Mouse (Mus musculus): ENCODE data around the gene Cdk2ap1.
"Not testable (repeated sequence)": the region's sequence is repeated elsewhere in the genome, so short reads cannot be mapped to it uniquely, and the experiment has no call there.

Gene Cdk2ap1

DNA sequence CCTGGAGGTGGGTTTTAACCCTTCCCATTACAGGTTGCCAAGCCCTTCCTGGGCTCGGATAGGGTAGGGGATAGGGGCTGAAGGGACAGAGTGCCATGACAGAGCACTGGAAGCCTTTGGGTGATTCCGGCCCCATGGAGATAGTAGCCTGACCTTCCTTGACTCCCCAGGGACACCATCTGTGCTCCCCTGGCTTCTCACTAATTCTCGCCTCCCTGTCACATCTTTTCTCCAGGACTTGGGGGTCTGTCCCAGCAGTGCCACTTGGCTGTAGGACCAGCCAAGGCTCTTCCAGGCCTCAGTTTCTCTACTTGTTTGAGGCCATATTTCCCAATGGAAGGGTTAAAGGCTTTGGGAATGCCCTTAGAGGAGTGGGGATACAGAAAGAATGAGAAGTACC is 11.3 kb downstream of the Cdk2ap1 start:
- CTCF ChIA-PET, result no interaction called here

- CTCF ChIA-PET, result interaction anchor here (0.7 kb wide), 1 partner anchor 140 kb away, joined by 4 read pairs; no protein-coding TSS in a partner anchor
These were observed 11.7 kb downstream of the Cdk2ap1 start for GRCm38 (mm10) chr5:124351111-124351560.

GRCm38 (mm10) chr5:124350350-124350749 is 12.5 kb downstream of the Cdk2ap1 start:
- CTCF ChIA-PET, result no interaction called here

- CTCF ChIA-PET, result no interaction called here
These were observed 13.7 kb downstream of the Cdk2ap1 start for GRCm38 (mm10) chr5:124349196-124349595.

DNA sequence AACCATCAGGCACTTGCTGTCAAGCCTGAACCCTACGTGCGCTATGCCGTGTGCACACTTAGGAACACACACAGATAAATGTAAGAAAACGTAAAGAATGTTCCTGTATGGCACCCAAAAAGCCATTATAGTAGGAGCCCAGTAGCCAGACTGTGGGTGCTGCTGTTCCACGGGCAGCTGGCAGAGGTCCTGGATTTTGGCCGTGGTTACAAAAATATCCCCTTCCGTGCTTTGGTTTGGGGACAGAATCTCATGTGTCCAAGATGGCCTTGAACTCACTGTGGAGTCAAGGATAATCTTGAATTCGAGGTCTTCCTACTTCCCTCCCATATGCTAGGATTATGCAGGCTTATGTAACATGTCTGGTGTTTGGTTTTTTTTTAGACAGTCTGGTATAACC is 20.0 kb downstream of the Cdk2ap1 start:
- CTCF ChIA-PET, result no interaction called here

- CTCF ChIA-PET, result not testable (repeated sequence)
These were observed 21.0 kb downstream of the Cdk2ap1 start for GRCm38 (mm10) chr5:124341753-124342339.

DNA sequence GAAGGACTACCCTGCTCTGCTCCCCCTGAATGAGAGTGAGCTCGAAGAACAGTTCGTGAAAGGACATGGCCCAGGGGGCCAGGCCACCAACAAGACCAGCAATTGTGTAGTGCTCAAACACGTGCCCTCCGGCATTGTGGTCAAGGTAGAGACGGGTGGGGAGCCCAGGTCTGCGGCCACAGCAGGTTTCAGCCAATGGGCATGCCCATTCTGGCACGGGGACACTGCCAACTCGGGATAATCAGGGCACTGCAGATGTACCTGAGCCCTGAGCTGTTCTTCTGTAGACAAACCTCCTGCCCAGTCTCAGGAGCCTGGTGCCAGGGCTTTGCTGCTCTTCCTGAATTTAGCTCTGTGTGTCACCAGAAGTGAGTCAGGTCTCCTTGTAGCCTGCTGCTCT is 24.1 kb downstream of the Cdk2ap1 start:
- CTCF ChIA-PET, result no interaction called here

DNA sequence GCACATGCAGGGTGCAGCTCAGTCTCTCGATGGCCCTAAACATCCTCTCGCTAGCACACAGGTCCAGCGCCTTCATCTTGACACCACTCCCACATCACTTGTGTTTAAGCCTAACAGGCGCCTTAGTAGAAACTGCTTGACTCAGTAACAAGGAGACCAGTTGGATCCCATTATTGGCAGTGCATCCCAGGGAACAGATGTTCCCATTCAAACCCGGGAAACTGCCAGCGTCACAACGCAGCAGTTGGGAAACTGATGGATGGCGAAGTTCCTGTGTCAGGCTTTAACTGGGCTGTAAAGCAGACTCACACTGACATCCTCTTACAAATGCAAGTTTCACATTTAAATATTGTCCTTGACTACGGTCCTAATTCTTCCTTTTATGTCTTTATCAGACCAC is 25.0 kb downstream of the Cdk2ap1 start:
- CTCF ChIA-PET, result no interaction called here

- CTCF ChIA-PET, result no interaction called here
These were observed 25.8 kb downstream of the Cdk2ap1 start for GRCm38 (mm10) chr5:124337103-124337502.

- CTCF ChIA-PET, result no interaction called here
These were observed 28.5 kb downstream of the Cdk2ap1 start for GRCm38 (mm10) chr5:124334392-124334791.

DNA sequence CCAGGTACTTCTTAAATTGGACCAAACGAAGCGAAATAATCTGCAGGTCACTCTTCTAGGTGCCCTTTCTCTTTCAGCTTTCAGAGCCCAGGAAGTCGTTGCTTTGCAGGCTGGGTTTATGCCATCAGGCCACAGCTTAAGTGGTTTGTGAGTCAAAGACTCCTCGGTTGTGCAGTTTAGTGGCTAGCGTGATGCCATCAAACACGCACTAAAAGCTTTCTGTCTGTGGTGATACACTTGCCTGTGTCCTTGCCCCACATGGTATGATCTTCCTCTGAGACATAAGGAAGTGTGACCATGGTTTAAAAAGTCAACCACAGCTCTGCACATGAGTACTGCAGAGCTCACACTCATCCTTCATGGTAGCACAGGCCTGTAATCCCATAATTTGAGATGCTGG is 32.8 kb downstream of the Cdk2ap1 start:
- CTCF ChIA-PET, result no interaction called here

DNA sequence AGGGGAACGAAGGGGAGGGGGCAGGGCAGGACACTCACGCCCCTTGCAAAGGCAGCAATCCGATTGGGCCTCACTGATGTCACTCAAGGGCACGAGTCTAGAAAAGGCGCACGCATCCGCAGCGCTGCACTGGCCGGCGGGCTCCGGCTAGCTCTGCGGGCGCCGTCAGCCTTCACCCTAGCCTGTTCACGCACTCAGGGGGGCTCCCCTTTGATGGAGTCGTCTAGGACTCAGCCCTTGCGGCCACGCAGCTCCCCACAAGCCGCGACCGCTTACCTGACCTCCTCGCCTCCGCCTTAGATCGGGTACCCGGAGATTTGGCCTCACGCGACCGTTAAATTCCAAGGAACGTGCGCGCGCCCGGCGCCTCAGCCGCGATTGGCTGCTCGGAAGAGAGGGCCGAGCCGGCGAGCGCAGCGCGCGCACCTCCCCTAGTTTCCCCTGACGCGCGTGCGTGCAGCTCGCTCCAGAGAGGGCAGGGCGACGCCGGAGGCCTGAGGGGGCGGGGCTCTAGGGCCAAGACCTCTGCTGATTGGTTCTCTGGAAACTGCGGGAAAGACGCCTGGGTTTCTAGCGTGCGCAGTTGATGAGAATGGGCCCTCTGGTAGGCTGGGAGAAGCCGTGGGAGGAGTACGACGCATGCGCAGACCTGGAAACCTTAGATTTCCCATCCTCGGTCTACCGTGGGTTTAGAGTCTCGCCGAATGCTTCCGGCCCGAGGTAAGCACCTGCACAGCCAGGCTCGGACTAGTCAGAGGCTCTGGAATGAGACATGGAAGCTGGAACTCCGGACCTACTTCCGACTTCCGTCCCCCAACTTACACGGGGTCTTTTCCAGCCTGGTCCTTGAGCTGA is 35.1 kb downstream of the Cdk2ap1 start, which contains the start of the genes Mphosph9 and 2810006K23Rik:
Gene Mphosph9 (minus strand): TSS at position 463 of the 855 bp plus-strand sequence.
Gene 2810006K23Rik (plus strand): TSS at position 580 of the 855 bp plus-strand sequence.
- CTCF ChIA-PET, result no interaction called here

DNA sequence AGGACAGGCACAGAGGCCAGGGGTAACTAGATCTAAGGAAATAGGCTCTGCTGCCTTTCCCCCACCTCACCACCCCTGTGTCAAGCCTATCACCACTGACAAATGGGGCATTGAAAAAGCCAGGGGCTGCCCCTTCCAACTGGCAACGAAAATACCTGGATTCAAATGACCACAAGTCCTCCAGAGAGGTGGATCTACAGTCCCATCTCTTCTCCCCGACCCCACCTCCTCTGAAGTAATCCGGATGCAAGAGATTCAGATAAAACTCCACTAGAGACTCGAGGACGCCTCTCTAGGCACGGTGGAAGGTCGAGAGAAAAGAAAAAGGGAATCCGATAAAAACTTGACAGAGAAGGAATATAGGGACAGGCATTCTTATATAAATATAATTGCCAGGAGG is 36.1 kb downstream of the Cdk2ap1 start:
- CTCF ChIA-PET, result no interaction called here

DNA sequence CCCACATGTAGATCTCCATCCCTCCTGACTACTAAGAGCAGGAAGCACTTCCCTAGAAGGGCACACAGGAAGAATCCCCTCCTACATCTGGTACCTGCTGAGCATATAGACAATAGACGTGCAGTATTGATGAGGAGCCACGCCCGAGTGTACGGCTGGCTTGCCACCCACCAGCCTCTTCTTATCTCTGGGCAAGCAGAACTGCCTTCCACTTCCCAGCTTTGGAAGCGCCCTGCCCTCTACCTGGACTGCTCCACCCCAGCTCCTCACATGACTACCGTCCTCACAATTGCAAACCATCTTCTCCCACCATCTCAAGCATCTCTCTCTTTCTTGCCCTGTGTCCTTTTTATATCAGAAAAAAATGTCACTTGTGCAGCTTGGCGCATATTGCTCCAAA is 45.2 kb downstream of the Cdk2ap1 start:
- CTCF ChIA-PET, result no interaction called here

DNA sequence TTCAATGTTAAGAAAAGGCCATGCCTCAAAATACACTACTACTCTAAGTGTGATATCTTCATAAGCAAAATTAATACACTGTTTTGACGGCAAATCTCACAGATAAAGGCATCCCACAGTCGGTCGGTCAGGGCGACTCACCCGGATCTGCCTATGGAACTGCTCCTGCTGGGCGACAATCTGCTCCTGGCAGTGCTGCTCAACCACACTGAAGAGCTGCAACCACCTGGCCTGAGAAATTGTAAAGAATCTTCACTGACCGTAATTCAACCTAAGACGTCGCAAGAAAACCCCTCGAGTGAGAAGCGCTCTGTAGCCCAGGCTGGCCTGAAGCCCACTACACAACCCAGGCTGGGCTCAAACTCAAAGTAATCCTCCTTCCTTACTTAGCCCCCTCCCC is 46.9 kb downstream of the Cdk2ap1 start:
- CTCF ChIA-PET, result no interaction called here

GRCm38 (mm10) chr5:124315498-124315897 is 47.4 kb downstream of the Cdk2ap1 start:
- CTCF ChIA-PET, result no interaction called here

DNA sequence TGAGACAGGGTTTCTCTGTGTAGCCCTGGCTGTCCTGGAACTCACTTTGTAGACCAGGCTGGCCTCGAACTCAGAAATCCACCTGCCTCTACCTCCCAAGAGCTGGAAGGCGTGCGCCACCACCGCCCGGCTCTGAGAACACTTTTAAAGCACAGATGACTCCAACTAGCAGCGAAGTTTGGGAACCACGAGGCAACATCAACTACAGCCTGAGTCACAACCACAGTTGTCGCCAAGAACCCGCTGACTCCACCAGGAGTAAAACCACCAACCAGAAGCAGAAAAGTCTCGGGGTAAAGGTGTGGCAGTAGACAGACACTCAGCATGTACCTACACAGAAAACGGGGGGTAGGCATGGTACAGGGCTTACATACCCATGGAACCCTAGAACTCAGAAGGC is 52.8 kb downstream of the Cdk2ap1 start:
- CTCF ChIA-PET, result interaction anchor here (0.7 kb wide), 1 partner anchor 91 kb away, joined by 3 read pairs; no protein-coding TSS in a partner anchor

GRCm38 (mm10) chr5:124309155-124309554 is 53.7 kb downstream of the Cdk2ap1 start:
- CTCF ChIA-PET, result interaction anchor here (0.7 kb wide), 1 partner anchor 92 kb away, joined by 3 read pairs; no protein-coding TSS in a partner anchor

GRCm38 (mm10) chr5:124302853-124303252 is 60.0 kb downstream of the Cdk2ap1 start:
- CTCF ChIA-PET, result not testable (repeated sequence)

DNA sequence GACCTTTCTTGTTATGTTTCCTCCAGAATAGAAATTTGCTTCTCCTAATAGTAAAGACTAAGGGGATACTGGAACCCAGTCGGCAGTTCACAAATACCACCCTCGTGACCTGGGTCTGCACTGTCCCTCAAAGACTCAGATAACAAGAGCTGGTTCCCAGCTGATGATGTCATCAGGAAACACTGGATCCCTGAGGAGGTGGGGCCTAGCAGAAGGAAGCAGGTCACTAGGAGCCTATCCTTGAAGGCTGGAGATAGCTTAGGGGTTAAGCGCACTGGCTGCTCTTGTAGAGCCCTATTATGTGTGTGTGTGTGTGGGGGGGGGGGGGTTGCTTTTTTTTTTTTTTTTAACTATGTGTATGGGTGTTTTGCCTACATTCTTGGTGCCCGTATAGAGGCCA is 62.8 kb downstream of the Cdk2ap1 start:
- CTCF ChIA-PET, result no interaction called here

DNA sequence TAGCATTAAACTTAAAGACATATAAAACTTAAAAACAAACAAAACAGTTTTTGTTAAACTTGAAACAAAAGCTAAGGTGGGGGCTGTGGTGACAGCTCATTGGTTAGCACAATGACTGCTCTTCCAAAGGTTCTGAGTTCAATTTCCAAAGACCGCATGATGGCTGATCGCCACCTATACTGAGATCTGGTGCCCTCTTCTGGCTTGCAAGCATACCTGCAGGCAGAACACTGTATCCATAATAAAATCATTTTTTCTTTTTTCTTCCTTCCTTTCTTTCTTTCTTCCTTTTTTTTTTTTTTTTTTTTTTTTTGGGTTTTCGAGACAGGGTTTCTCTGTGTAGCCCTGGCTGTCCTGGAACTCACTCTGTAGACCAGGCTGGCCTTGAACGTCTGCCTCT is 63.6 kb downstream of the Cdk2ap1 start:
- CTCF ChIA-PET, result interaction anchor here (0.5 to 1.0 kb wide), 2 partner anchors 12 to 444 kb away, joined by 3 to 9 read pairs; no protein-coding TSS in a partner anchor

DNA sequence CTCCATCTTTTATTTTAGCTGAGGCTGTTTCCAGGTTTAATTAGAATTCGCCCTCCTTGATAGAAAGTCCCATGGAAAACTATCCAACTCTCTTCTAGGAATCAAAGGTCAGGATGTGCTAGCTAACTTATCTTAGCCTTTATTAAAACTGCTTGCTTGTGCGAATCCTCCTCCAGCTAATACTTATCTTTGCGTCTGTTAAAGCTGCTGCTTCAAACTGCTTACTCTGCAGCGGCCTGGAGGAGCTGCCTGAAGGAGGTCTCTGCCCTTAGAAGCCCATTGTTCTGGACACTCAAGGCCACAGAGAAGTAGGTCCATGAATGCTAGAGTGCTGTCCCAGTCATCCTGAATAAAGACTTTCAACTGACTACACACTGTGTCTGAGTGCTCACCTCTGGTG is 66.4 kb downstream of the Cdk2ap1 start:
- CTCF ChIA-PET, result no interaction called here

Data from spleen, embryonic (tissue).